Mouse (Mus musculus): ENCODE results near the gene Lrrc61. TPM values are rescaled to one million over a fixed set of nuclear protein-coding genes. Genes with fewer than 3 reads are reported as not detected.
A peak's percentile ranks its signal among the peaks of the same experiment; 100 is the strongest.

The Lrrc61 gene
- total and polyA plus RNA-seq, 2 experiments from 2014 or later, result 3.8 to 7.6 TPM

DNA sequence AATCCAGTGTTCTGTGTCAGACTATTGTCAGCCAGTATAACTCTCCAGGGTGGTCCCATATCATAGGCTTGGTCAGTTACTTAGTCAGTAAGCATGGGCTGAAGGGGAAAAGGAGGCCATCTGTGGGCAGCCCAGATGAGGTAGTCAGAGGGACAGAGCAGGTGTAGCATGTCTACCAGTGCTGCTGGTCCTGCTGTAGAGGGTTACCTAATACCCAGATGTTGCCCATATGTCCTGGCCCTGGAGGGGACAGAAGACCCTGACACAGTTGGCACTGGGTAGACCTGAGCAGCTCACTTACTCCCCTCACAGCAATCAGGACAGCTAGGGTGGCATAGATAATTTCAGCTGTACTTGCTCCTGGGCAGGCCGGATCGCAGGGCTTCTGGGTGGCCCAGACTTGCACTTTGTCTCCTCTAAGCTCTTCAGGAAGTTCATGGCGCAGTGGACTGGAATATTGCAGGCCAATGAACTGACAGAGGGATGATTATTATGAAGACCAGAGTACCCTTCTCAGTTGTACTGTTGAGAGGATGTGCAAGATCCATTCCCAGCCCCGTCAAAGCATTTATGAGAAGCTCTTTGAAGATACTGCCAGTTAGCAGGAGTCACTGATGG is 11.2 kb downstream of the Lrrc61 start:
- Histone ChIP-seq H3K27ac (ENCODE audit: low read depth) (no peak overlapping the region), H3K9me3 (replicated peaks; ENCODE audit: control insufficient read depth, low read length) (no peaks in the 10 kb centered on the region), H3K27me3 (ENCODE audit: control insufficient read depth, insufficient read depth, low read length) (no peaks in the 10 kb centered on the region), H3K4me3 (ENCODE audit: low read depth, low read length) (no peak overlapping the region), H3K36me3 (replicated peaks; ENCODE audit: control insufficient read depth, insufficient read depth, low read length) (no peaks in the 10 kb centered on the region), H3K4me2 (ENCODE audit: low read depth, low read length) (no peak overlapping the region), H3K4me1 (ENCODE audit: control insufficient read depth, insufficient read depth) (peaks cover 26% of the 10 kb centered on the region), H3K9ac (replicated peaks; ENCODE audit: low read depth, low read length) (no peak overlapping the region)
- TF ChIP-seq EP300 (IDR thresholded peaks at IDR 0.05; ENCODE audit: low read depth) (no peak), CTCF (IDR thresholded peaks at IDR 0.05; ENCODE audit: low read depth) (no peak)
- no peak for ATAC-seq (ENCODE audit: insufficient read depth, low read depth)
- WGBS, result 75% methylated on average over 4 of the region's 4 CpGs
- no peak for DNase-seq (ENCODE audit: low spot score)

DNA sequence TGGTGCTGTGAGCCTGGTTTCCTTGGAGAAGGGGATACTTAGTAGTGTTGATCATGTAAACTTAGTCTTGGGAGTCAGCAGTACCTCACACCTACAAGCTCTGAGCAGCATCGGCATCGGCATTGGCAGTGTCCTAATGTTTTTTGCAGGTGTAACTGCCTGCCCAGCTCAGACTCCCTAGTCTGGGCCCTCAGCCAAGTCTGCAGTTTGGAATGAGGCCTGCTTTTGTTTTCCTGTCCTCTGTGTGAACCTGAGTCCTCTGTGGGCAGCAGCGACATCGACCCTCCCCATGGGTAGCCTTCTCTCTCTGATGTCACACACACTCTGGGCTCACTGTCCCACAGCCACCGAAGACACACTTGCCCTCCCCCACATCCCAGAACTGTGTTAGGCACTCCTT is 11.7 kb downstream of the Lrrc61 start:
- no peaks in the 10 kb centered on the region for H3K27me3 ChIP-seq (ENCODE audit: control insufficient read depth, insufficient read depth, low read length)
- peak; percentile 68 for ATAC-seq (ENCODE audit: insufficient read depth, low read depth)

DNA sequence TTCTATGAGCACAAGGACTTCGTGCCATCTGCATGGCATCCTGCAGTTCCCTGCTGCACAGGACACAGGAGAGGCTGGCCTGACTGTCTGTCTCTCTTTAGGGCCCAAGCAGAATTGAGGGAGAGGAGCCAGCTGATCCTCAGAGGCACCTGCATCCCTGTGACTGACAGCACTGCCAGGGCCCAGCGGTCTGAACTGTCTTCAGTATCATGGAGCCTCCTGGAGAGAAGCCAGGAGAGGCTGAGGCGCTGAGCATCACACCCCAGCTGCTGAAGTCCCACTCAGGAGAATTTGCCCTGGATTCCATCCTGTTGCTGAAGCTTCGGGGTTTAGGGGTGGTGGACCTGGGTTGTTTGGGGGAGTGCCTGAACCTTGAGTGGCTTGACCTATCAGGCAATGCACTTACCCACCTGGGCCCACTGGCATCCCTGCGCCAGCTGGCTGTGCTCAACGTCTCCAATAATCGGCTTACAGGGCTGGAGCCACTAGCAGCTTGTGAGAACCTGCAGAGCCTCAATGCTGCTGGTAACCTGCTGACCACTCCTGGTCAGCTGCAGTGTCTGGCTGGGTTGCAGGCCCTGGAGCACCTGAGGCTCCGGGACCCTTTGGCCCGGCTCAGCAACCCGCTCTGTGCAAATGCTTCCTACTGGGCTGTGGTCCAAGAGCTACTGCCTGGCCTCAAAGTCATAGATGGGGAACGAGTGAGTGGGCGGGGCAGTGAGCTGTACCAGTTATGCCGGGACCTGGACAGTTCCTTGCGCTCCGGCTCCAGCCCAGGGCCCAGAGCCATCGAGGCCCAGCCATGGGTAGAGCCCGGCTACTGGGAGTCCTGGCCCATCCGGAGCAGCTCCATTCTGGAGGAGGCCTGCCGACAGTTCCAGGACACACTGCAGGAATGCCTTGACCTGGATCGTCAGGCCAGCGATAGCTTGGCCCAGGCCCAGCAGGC is 13.7 kb downstream of the Lrrc61 start:
- H3K4me3 ChIP-seq (ENCODE audit: low read depth, low read length), result peak overlapping the region; percentile 18

More for the DNA sequence above, 11.7 kb downstream of the Lrrc61 start:
- no peaks in the 10 kb centered on the region for H3K9me3 ChIP-seq (replicated peaks; ENCODE audit: control insufficient read depth, low read length)
- no peak overlapping the region for H3K4me2 ChIP-seq (ENCODE audit: low read depth, low read length)
- no peak overlapping the region for H3K4me3 ChIP-seq (ENCODE audit: low read depth, low read length)
- TF ChIP-seq EP300 (IDR thresholded peaks at IDR 0.05; ENCODE audit: low read depth), result no peak
- no peak for TF ChIP-seq CTCF (IDR thresholded peaks at IDR 0.05; ENCODE audit: low read depth)
- H3K9ac ChIP-seq (replicated peaks; ENCODE audit: low read depth, low read length), result no peak overlapping the region
- 0 out of 2 replicates have a peak overlapping the region, but pooled peaks have one; percentile 0 for H3K27ac ChIP-seq (ENCODE audit: low read depth)
- peak; percentile 60 for DNase-seq (ENCODE audit: low spot score)
- peaks cover 26% of the 10 kb centered on the region for H3K4me1 ChIP-seq (ENCODE audit: control insufficient read depth, insufficient read depth)
- H3K36me3 ChIP-seq (replicated peaks; ENCODE audit: control insufficient read depth, insufficient read depth, low read length), result no peaks in the 10 kb centered on the region
- WGBS, result 3% methylated on average over 5 of the region's 5 CpGs

GRCm38 (mm10) chr6:48569065-48569807 is 14.6 kb downstream of the Lrrc61 start:
- Histone ChIP-seq H3K4me1 (ENCODE audit: control insufficient read depth, insufficient read depth) (peaks cover 26% of the 10 kb centered on the region), H3K4me3 (ENCODE audit: low read depth, low read length) (peak overlapping the region; percentile 18; the same call in 1 of the 2 replicates), H3K9me3 (replicated peaks; ENCODE audit: control insufficient read depth, low read length) (no peaks in the 10 kb centered on the region), H3K27me3 (ENCODE audit: control insufficient read depth, insufficient read depth, low read length) (no peaks in the 10 kb centered on the region), H3K9ac (replicated peaks; ENCODE audit: low read depth, low read length) (peak overlapping the region; percentile 22; the same call in 1 of the 2 replicates), H3K36me3 (replicated peaks; ENCODE audit: control insufficient read depth, insufficient read depth, low read length) (no peaks in the 10 kb centered on the region), H3K4me2 (ENCODE audit: low read depth, low read length) (peak overlapping the region; percentile 59), H3K27ac (ENCODE audit: low read depth) (peak overlapping the region; percentile 67; the same call in 1 of the 2 replicates)
- DNase-seq (ENCODE audit: low spot score) (peak; percentile 26), ATAC-seq (ENCODE audit: insufficient read depth, low read depth) (no peak)
- WGBS, result 28% methylated on average over 8 of the region's 8 CpGs
- TF ChIP-seq EP300 (IDR thresholded peaks at IDR 0.05; ENCODE audit: low read depth) (no peak), CTCF (IDR thresholded peaks at IDR 0.05; ENCODE audit: low read depth) (no peak)

More for the DNA sequence above, 13.7 kb downstream of the Lrrc61 start:
- H3K4me2 ChIP-seq (ENCODE audit: low read depth, low read length), result peak overlapping the region; percentile 59
- TF ChIP-seq CTCF (IDR thresholded peaks at IDR 0.05; ENCODE audit: low read depth) (no peak), EP300 (IDR thresholded peaks at IDR 0.05; ENCODE audit: low read depth) (no peak)
- DNase-seq (ENCODE audit: low spot score) (peak; percentile 83), ATAC-seq (ENCODE audit: insufficient read depth, low read depth) (peak; percentile 75)
- H3K27ac ChIP-seq (ENCODE audit: low read depth), result peak overlapping the region; percentile 67
- WGBS, result 16% methylated on average over 21 of the region's 21 CpGs
- no peaks in the 10 kb centered on the region for H3K36me3 ChIP-seq (replicated peaks; ENCODE audit: control insufficient read depth, insufficient read depth, low read length)
- H3K4me1 ChIP-seq (ENCODE audit: control insufficient read depth, insufficient read depth), result peaks cover 26% of the 10 kb centered on the region
- no peaks in the 10 kb centered on the region for H3K9me3 ChIP-seq (replicated peaks; ENCODE audit: control insufficient read depth, low read length)
- no peaks in the 10 kb centered on the region for H3K27me3 ChIP-seq (ENCODE audit: control insufficient read depth, insufficient read depth, low read length)
- peak overlapping the region; percentile 22; the same call in 1 of the 2 replicates for H3K9ac ChIP-seq (replicated peaks; ENCODE audit: low read depth, low read length)

- Histone ChIP-seq H3K27me3 (ENCODE audit: control insufficient read depth, insufficient read depth, low read length) (no peaks in the 10 kb centered on the region), H3K27ac (ENCODE audit: low read depth) (peak overlapping the region; percentile 51), H3K36me3 (replicated peaks; ENCODE audit: control insufficient read depth, insufficient read depth, low read length) (no peaks in the 10 kb centered on the region), H3K9ac (replicated peaks; ENCODE audit: low read depth, low read length) (no peak overlapping the region), H3K4me2 (ENCODE audit: low read depth, low read length) (peak overlapping the region; percentile 36), H3K4me3 (ENCODE audit: low read depth, low read length) (no peak overlapping the region; the same call in 1 of the 2 replicates), H3K9me3 (replicated peaks; ENCODE audit: control insufficient read depth, low read length) (no peaks in the 10 kb centered on the region), H3K4me1 (ENCODE audit: control insufficient read depth, insufficient read depth) (peaks cover 20% of the 10 kb centered on the region)
- DNase-seq (ENCODE audit: low spot score), result no peak
- 85% methylated on average over 5 of the region's 5 CpGs for WGBS
- no peak for ATAC-seq (ENCODE audit: insufficient read depth, low read depth)
- TF ChIP-seq CTCF (IDR thresholded peaks at IDR 0.05; ENCODE audit: low read depth) (no peak), EP300 (IDR thresholded peaks at IDR 0.05; ENCODE audit: low read depth) (no peak)
Observed at GRCm38 (mm10) chr6:48572014-48572413, 17.4 kb downstream of the Lrrc61 start.

Measured in heart, postnatal 0 days (tissue).